Mouse (Mus musculus): ENCODE results near the gene Trmt2a. TPM values are rescaled to one million over a fixed set of nuclear protein-coding genes. Genes with fewer than 3 reads are reported as not detected.
A peak's percentile ranks its signal among the peaks of the same experiment; 100 is the strongest.

The Trmt2a gene
- polyA plus RNA-seq, 1 experiment, result 39.4 TPM

DNA sequence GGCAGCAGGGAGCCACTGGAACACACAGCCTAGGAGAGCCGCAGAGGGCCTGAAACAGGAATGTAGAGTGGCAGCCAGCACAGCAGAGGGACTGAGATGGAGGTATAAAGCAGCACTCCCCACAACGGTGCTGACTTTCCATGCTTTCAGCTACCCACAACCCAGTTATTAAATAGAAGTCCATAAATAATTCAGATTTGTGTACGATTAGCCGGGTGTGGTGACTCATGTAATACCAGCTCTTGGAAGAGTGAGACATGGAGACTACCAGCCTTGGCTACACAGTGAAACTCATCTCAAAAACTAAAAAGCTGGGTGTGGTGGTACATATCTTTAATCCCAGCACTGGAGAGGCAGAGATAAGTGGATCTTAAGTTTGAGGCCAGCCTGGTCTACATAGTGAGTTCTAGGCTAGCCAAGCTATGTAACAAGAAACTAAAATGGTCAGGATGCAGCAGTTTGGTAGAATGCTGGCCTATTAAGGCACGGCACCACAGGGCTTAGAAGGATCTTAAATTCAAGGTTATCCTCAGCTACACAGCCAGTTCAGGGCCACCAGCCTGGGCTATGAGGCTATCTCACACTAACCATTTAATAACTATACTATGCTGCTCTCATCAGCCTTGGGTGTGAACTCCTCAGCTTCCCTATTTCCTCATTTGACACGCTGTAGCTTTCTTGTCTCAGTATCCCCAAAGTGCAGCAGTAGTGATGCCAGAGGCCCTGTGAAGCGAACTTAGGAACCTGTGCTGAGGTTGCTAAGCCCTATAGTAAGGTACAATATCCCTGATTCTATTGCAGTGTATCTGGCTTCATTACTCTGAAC, 11.6 kb upstream of the Trmt2a start:
- Histone ChIP-seq H3K36me3 (ENCODE audit: control insufficient read depth, insufficient read depth, low read length) (no peaks in the 10 kb centered on the region; the same call in 1 of the 2 replicates), H3K27me3 (replicated peaks; ENCODE audit: control insufficient read depth, insufficient read depth, low read length) (no peaks in the 10 kb centered on the region), H3K4me1 (ENCODE audit: control insufficient read depth, insufficient read depth, low read length) (peaks cover 8% of the 10 kb centered on the region; the same call in 1 of the 2 replicates), H3K4me3 (ENCODE audit: insufficient read depth, low read depth, low read length) (no peak overlapping the region), H3K27ac (ENCODE audit: insufficient read depth, low read depth, low read length) (no peak overlapping the region)
- no peak for DNase-seq
- 77% methylated on average over 7 of the region's 7 CpGs for WGBS
- TF ChIP-seq CTCF (conservative IDR thresholded peaks at IDR 0.05; ENCODE audit: insufficient read depth, insufficient read length, low read depth, low read length) (no peak), POLR2A (IDR thresholded peaks at IDR 0.05; ENCODE audit: low read depth, low read length) (no peak)

DNA sequence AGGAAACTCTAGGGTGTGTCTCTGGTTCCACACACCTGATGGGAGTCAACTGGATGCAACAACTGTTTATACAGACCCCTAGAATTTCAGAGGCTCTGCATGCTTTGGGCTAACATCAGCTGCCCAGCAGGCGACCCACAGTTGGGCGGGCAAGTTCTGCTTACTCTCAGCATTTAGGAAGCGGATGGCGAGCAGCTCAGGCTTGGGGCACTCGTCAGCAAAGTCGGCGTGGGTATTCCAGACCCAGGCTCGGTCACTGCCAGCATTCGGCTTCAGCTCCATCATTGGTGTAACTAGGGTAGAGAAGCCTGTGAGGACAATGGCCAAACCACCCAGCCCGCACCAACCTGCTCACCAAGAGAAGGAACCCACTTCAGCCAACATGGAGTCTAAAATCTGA, 6.9 kb upstream of the Trmt2a start:
- no peak overlapping the region for H3K27ac ChIP-seq (ENCODE audit: insufficient read depth, low read depth, low read length)
- H3K27me3 ChIP-seq (replicated peaks; ENCODE audit: control insufficient read depth, insufficient read depth, low read length), result no peaks in the 10 kb centered on the region
- no peaks in the 10 kb centered on the region; the same call in 1 of the 2 replicates for H3K36me3 ChIP-seq (ENCODE audit: control insufficient read depth, insufficient read depth, low read length)
- WGBS, result 92% methylated on average over 10 of the region's 10 CpGs
- no peaks in the 10 kb centered on the region for H3K4me1 ChIP-seq (ENCODE audit: control insufficient read depth, insufficient read depth, low read length)
- no peak overlapping the region for H3K4me3 ChIP-seq (ENCODE audit: insufficient read depth, low read depth, low read length)
- TF ChIP-seq POLR2A (IDR thresholded peaks at IDR 0.05; ENCODE audit: low read depth, low read length) (no peak), CTCF (conservative IDR thresholded peaks at IDR 0.05; ENCODE audit: insufficient read depth, insufficient read length, low read depth, low read length) (no peak)
- DNase-seq, result no peak

DNA sequence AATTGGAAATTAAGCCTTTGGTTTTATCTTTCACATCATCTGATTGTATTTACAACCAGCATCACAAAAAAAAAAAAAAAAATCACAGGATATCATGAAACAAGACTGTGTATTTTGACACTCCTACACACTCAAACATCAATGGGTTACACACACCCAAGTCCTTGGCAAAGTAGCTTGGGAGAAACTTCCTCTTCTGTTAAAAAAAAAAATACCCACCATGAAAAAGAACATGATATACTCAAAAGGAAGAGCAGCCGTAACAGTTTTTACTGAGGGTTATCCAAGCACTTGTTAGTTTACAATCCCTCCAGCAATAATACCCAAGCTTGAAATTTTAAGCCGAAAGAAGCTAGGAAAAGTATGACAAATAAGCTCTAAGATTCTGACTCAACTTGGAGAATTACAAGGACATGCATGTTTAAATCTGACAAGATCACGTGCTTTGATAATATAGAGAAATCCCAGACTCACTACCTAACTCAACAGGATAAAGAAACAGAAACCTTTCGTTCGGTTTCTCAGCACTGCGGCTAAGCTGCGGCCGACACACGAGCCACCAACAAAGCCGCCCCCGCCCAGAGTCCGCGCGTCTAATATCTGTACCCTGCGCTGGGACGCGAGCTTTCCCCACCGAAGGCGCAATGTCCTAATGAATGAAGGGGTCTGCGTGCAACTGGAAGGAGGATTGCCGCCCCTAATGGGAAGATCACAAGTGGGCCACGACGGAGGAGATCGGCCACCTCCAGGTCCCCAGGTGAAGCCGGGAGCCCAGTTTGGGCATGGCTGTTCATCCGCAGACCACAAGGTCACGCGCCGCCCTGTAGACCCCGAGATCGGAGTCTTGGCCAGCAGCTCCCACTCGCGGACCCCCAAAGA, 719 bp upstream of the Trmt2a start:
- DNase-seq, result peak; percentile 16
- under 1% methylated on average over 33 of the region's 33 CpGs for WGBS
- TF ChIP-seq CTCF (conservative IDR thresholded peaks at IDR 0.05; ENCODE audit: insufficient read depth, insufficient read length, low read depth, low read length) (no peak), POLR2A (IDR thresholded peaks at IDR 0.05; ENCODE audit: low read depth, low read length) (no peak)
- H3K4me3 ChIP-seq (ENCODE audit: insufficient read depth, low read depth, low read length), result peak overlapping the region; percentile 91
- H3K36me3 ChIP-seq (ENCODE audit: control insufficient read depth, insufficient read depth, low read length), result no peaks in the 10 kb centered on the region; the same call in 1 of the 2 replicates
- H3K27me3 ChIP-seq (replicated peaks; ENCODE audit: control insufficient read depth, insufficient read depth, low read length), result no peaks in the 10 kb centered on the region
- H3K27ac ChIP-seq (ENCODE audit: insufficient read depth, low read depth, low read length), result 0 out of 2 replicates have a peak overlapping the region, but pooled peaks have one; percentile 1
- H3K4me1 ChIP-seq (ENCODE audit: control insufficient read depth, insufficient read depth, low read length), result peaks cover 5% of the 10 kb centered on the region

DNA sequence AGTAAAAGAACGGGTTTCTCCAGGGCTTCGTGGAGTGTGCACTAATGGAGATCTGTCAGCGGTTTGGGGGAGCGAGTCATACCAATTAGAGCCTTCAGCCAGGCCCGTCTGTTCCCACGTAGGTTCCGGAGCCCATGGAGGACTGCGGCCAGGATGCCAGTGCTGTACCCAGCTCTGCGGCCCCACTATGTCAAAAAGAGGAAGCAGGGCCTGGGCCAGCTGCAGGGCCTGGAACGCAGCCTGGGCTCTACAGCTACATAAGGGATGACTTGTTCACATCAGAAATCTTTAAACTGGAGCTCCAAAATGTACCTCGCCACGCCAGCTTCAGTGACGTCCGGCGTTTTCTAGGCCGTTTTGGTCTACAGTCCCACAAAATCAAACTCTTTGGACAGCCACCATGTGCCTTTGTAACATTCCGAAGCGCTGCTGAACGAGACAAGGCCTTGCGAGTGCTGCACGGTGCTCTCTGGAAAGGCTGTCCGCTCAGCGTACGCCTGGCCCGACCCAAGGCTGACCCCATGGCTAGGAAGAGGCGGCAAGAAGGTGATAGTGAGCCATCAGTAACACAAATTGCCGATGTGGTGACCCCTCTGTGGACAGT, 987 bp downstream of the Trmt2a start:
- Histone ChIP-seq H3K4me3 (ENCODE audit: insufficient read depth, low read depth, low read length) (peak overlapping the region; percentile 91), H3K4me1 (ENCODE audit: control insufficient read depth, insufficient read depth, low read length) (peaks cover 5% of the 10 kb centered on the region), H3K27ac (ENCODE audit: insufficient read depth, low read depth, low read length) (no peak overlapping the region), H3K36me3 (ENCODE audit: control insufficient read depth, insufficient read depth, low read length) (peaks cover 2% of the 10 kb centered on the region; the same call in 1 of the 2 replicates), H3K27me3 (replicated peaks; ENCODE audit: control insufficient read depth, insufficient read depth, low read length) (no peaks in the 10 kb centered on the region)
- WGBS, result 5% methylated on average over 27 of the region's 27 CpGs
- DNase-seq, result peak; percentile 43
- TF ChIP-seq CTCF (conservative IDR thresholded peaks at IDR 0.05; ENCODE audit: insufficient read depth, insufficient read length, low read depth, low read length) (no peak), POLR2A (IDR thresholded peaks at IDR 0.05; ENCODE audit: low read depth, low read length) (no peak)

DNA sequence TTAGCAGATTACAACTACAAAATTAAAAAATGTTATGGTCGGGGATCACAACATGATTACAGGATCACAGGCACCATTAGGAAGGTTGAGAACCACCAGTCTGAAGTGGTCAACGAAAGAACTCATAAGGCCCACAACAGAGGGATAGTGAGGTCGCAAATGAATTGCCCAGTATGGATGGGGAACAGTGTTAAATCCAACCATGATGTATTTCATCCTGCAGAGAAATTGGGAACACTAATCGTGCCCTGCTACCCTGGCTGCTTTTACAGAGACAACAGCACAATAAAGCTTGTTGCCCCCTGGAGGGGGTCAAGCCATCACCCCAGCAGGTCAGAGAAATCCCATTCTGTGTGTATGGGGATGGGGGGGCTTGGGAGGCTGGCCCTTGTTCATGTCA, 1.8 kb downstream of the Trmt2a start:
- H3K4me1 ChIP-seq (ENCODE audit: control insufficient read depth, insufficient read depth, low read length), result peaks cover 5% of the 10 kb centered on the region
- H3K27me3 ChIP-seq (replicated peaks; ENCODE audit: control insufficient read depth, insufficient read depth, low read length), result no peaks in the 10 kb centered on the region
- DNase-seq, result no peak
- H3K4me3 ChIP-seq (ENCODE audit: insufficient read depth, low read depth, low read length), result no peak overlapping the region
- H3K27ac ChIP-seq (ENCODE audit: insufficient read depth, low read depth, low read length), result no peak overlapping the region
- no peak for TF ChIP-seq POLR2A (IDR thresholded peaks at IDR 0.05; ENCODE audit: low read depth, low read length)
- no peak for TF ChIP-seq CTCF (conservative IDR thresholded peaks at IDR 0.05; ENCODE audit: insufficient read depth, insufficient read length, low read depth, low read length)
- H3K36me3 ChIP-seq (ENCODE audit: control insufficient read depth, insufficient read depth, low read length), result peaks cover 2% of the 10 kb centered on the region; the same call in 1 of the 2 replicates
- WGBS, result 60% methylated on average over 4 of the region's 4 CpGs

DNA sequence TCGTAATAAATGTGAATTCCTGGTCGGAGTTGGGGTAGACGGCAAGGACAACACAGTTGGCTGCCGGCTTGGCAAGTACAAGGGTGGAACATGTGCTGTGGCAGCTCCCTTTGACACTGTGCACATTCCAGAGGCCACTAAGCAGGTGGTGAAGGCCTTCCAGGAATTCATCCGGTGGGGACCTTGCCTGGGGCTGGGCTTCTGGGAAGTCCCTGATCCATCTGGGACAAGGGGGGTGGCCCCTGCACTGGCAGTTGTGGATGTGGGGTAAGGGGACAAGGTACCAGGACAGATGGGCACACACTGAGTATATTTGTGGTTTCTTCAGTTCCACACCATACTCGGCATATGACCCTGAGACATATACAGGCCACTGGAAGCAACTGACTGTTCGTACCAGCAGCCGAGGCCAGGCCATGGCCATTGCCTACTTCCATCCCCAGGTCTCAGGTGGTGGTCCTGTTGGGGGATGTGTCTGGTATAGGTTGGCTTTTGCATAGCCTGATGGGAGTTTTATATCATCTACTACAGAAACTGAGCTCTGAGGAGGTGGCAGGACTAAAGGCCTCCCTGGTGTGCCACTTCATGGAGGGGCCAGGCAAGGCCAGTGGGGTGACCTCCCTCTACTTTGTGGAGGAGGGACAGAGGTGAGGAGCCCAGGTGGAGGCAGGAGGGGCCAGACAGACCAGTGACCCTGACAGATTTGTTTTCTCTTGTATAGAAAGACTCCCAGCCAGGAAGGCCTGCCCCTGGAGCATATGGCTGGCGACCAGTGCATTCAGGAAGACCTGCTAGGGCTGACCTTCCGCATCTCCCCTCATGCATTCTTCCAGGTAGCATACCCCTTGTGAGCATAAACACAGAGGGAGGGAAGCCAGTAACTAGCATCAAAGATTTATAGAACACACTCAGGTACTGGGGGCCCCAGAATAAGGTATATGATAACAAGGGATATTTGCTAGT, 2.6 kb downstream of the Trmt2a start:
- WGBS, result 55% methylated on average over 10 of the region's 10 CpGs
- peaks cover 2% of the 10 kb centered on the region; the same call in 1 of the 2 replicates for H3K36me3 ChIP-seq (ENCODE audit: control insufficient read depth, insufficient read depth, low read length)
- H3K27me3 ChIP-seq (replicated peaks; ENCODE audit: control insufficient read depth, insufficient read depth, low read length), result no peaks in the 10 kb centered on the region
- peaks cover 5% of the 10 kb centered on the region for H3K4me1 ChIP-seq (ENCODE audit: control insufficient read depth, insufficient read depth, low read length)
- no peak overlapping the region for H3K27ac ChIP-seq (ENCODE audit: insufficient read depth, low read depth, low read length)
- DNase-seq, result no peak
- no peak for TF ChIP-seq CTCF (conservative IDR thresholded peaks at IDR 0.05; ENCODE audit: insufficient read depth, insufficient read length, low read depth, low read length)
- TF ChIP-seq POLR2A (IDR thresholded peaks at IDR 0.05; ENCODE audit: low read depth, low read length), result no peak
- no peak overlapping the region for H3K4me3 ChIP-seq (ENCODE audit: insufficient read depth, low read depth, low read length)
